Mouse (Mus musculus): ENCODE data around the gene Rab5b.

- TF ChIP-seq CTCF (IDR thresholded peaks at IDR 0.05; ENCODE audit: low read depth, low read length): no peak
- TF ChIP-seq POLR2A (IDR thresholded peaks at IDR 0.05; ENCODE audit: extremely low read depth, insufficient read depth, low read length): no peak
Measured at GRCm38 (mm10) chr10:128740296-128740695, 44.2 kb upstream of the Rab5b start.

Data from liver, adult 2 months (tissue).